Mouse (Mus musculus) urinary bladder, adult 18-20 months (tissue): ENCODE data around the gene Ptchd1.

Experiments
- DNase-seq, 2 experiments: peaks; one replicate each; pipeline ENCODE4 v3.0.0; 2022; ENCODE audit warnings: low spot score in 2 of 2, mixed read lengths in 2 of 2

Ptchd1 gene

DNA sequence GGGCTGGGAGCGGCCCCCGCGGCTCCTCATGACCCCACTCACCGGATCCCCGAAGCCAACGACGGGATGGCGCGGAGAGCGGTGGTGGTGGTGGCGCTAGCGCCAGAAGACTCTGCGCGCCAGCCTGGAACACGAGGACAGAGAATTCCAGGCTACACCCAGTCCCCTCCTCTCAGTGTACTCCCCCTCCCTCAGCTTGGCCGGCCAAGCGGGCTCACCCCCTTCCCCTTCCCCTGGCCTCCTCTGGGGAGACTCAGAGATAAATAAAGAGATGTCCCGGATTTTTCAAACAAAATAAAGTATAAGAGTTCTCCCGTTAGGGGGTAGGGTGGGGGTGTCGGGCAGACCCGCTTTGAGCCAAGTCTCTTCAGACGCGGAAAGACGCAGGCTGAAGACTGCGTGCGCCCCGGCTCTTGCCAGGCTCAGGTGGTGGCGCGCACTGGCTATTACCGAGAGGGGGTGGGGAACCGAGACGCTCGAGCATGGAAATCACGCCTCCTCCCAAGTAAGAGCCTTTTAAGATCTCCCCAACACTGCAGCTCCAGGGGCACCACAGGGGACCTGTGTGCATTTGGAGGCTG lies at the start of gene Ptchd1:
TSS of gene Ptchd1 (minus strand) at position 114 of the 581 bp plus-strand sequence.
- DNase-seq: no peak

DNA sequence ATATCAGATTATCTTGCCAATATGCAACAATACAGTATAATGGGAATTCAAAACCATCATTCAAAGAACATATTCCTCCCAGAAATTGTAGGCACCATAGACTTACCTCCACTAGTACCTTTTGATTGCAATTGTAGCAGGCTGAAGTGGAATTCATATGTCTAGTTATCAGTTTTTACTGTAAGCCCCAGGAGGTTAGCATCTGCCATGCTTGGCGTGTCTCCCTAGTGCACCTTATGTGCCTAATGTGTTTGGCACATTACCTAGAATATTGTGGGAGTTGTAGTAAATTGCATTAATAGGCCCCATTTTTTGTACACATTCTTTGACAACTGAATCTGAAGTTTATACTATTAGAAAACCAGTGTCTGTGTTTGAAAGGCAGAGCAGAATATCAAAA lies 34.4 kb upstream of the Ptchd1 start:
- DNase-seq: no peak

DNA sequence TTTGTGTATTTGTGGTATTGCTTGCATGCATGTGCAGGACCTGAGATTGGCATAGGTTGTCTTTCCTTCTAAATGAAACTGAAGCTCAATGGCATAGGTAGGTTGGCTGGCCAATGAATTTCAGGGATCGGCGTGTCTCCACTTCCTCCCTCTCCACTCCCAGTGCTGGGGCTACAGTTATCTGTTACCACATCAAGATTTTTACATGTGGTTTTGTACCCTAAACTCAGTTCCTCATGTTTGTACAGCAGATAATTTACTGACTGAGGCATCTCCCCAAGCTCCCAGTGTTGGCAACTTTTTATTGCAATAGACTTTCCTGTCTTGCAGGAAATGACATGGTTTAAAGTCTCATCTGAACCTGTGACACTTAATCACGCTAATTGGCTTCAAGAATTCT lies 22.4 kb upstream of the Ptchd1 start:
- no peak for DNase-seq

DNA sequence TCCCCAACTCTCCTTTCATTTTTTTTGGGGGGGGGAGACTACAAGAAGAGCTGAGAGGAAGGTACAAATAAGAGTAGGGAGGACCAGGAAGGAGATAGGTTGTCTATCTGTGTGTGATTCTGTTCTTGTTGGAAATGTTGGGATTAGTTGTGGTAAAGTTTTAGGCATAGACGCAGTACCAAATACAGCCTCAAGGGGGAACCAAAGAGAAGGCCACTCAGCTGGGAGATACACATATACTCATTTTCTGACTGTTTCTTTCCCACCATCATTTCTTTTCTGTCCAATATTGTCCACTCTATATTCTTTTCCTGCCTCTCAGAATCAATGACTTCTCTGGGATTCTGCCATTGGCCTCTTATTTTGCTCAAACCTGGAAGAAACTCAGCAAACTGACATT lies 20.4 kb upstream of the Ptchd1 start:
- DNase-seq: no peak

DNA sequence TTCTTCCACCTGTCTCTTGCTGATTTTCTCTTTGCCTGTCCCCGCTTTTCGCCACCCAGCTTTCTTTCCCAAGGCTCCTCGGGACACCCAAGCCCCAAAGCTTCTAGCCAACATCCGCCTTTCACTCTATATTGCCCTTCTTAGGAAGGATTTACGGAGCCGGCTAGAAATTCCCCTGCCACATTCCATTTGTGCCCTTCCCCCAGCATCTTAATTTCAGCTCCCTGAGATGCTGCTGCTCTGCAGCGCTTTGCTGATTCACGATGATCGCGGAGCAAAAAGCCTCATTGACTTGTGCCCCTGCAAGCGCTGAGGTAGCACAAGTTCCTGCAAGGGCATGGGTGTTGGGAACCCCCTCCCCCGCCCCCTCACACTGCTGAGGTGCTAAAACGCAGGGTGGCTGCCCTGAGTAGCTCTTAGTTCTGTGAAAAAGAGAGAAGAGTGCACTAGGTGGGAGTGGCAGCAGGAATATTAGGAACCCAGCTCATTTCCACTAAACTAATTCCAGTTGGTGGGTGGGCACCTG lies 2.1 kb upstream of the Ptchd1 start:
- no peak for DNase-seq

DNA sequence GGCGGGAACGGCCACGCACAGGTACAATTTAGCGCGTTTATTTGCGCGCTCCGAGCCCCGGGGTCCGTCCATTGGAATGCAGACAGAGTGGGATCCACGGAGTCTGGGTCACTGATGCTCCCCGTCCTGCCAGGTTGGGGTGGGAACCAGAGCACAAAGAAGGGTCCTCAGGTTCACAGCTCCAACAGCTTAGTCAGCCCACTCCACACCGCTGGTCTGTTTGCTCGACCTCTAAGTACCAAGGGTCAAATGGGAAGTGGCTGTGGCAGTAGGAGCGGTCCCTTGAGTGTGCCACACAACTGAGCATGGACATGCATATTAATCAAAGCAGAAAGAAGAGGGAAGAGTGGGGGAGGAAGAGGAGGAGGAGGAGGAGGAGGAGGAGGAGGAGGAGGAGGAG lies 1.3 kb upstream of the Ptchd1 start:
- no peak for DNase-seq

DNA sequence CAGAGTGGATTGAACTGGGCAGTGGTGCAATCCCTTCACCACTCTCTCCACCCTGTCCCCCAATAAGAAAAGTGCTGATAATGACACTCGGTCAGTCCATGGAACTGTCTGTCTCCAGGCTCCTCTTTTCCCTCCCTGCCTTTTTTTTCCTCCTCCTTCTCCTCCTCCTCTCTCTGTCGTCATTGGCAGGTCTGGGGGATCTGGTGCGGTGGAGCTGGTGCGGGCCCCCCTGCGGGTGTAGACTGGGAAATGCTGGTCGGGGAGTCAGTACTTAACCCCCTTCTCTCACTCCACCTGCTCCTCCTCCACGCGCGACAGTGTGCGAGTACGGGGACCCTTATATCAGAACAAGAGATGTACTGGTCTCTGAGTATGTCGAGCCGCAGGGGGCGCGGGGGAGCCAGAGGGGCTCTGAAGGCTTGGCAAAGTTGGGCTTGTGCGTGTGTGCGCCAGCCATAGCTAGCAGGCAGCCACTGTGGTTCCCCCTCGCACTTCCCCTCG lies 777 bp upstream of the Ptchd1 start, which contains the start of gene Gm15155:
TSS of gene Gm15155 (plus strand) at position 401 of the 501 bp plus-strand sequence.
- no peak for DNase-seq

DNA sequence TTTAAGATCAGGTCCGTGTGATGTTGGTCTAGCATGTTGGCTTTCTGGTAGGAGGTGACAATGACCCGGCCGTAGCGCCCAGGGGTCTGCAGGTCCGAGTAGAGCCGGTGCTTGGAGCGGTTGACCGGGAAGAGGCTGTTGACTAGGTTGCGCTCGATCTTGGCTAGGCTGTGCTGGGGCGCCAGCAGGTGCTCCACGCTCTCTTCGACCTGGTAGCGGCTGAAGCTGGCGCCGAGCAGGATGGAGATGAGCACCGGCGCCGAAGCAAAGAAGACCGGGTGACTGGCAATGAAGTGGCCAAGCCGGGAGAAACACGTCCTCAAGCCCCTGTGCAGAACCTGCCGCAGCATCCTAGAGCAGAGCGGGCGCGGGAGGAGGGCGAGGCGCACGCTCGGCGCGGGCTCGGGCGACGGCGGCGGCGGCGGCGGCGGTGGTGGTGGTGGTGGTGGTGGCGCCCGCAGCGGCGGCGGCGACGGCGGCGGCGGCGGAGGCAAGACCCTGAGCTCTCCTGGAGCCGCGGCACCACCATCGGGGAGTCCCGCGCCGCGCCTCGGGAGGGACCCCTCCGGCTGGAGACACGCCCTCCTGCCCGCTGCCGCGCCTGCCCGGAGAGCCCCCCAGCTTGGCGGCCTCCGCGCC lies 534 bp downstream of the Ptchd1 start:
- no peak for DNase-seq

DNA sequence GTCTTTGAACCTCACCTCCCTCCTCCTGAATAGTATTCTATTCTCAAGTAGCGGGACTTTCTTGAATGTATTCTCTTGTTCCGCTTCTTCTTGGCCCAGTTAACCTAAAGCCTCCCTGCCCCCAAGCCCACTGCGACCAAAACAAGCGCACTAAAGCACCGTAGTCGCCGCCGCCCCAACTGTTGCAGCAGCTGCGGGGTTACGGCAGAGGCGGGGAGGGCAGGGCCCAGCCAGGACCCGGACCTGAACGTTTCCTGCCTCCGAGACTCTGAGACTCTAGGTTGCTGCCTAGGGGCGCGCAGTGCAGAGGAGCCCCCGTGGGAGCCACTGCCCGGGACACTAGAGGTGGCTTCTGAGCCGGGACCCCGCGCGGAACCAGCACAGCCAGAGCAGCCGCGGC lies 1.1 kb downstream of the Ptchd1 start:
- DNase-seq: no peak

DNA sequence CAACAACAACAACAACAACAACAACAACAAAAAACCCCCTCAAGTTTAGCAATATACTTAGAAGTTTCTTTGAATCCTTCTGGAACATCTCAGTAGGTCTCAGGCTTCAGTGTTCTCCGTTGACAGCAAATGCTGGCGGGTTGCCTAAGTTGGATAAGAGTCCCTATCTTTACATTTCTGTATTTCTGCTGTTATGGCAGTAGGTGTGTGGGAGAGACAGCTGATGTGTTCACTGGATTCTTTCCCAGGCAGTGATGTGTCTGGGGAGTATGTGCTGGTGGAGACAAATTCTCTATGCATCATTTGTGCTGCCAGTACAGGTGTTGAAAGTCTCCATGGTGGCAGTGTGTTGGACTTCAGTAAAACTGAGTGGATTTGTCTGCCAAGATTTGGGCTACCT lies 22.4 kb downstream of the Ptchd1 start:
- DNase-seq: no peak

DNA sequence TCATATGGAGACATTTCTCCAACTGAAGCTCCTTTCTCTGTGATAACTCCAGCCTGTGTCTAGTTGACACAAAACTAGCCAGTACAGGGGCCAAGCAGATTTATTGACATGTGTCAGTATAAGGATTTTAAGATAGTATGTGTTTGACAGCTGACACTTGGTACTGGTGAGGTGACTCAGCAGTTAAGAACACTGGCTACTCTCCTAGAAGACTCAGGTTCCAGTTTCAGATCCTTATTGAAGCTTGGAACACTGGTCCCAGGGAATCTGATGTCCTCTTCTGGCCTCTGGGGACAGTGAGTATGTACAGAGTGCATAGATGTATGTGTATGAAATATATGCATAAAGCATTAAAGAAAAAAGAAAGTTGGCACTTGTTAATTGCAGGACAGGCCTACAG lies 27.2 kb downstream of the Ptchd1 start:
- DNase-seq: no peak

DNA sequence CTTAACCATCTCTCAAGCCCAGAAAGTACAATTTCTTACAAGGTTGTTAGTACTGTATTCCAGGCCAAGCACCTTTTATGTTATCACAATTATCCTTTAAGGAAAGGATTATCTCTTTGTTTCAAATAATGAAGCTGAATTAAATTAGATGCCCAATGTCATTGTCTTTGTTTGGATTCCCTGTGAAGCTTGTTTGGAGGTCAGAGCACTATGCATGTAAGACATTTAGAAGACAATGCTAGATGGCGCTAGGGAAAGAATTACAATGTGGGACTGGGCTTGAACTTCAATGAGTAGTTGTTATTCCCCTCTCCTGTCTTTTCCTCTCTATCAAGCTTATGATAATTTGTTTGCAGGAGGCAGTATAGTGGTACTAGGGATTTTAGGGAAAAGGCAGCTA lies 28.9 kb downstream of the Ptchd1 start:
- no peak for DNase-seq

DNA sequence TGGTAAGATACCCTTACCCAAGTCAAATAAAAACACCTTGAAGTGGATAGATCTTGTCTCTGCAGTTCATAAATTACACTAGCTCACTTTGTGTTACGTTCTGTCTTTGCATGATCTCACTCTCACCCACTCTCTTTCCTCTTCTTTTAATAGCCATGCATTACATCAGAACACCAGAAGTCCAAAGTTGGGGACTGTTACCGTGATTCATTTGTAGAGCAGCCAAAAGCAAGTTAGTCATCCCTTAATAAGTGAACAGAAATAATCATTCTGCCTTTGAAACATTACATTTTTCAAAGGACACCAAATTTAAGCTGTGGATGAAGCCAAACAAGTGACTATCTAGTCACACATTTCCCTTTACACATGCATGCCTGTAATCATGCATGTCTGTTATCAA lies 31.1 kb downstream of the Ptchd1 start:
- no peak for DNase-seq

DNA sequence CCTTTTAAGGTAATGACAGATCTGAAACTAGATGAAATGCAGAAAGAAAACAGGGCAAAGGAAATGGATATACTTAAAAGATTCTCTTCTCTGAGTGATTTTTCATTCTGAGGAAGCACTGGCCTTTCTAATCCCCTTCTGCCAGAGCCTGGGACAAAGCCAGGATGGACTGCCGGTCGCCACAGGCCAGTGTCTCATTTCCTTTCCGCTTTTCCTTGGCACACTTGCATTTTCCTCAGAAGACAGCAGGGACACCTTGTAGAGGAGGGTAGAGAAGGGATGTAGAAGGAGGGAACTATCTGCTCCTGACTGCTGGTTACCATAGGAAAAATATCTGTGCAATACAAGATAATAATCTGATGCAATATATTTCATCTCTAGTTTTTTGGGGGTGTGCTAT lies 32.1 kb downstream of the Ptchd1 start:
- no peak for DNase-seq

DNA sequence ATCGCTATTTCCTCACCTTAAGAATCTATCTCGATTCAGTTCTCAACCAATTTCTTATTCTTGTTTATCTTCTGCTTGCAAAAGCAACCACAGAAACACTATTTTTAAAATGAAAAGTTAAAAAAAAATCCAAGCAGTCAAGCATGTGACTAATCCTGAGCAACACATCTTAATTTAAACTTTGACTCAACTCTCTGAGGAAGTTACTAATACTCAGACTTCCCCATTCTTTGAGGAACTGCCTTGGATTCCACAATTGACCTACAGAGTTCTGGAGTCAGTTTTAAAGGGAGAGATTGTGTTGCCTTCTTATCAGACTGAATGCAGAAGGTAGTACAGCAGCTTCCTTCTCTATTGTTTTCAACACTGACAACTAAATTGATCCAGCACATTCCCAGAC lies 39.0 kb downstream of the Ptchd1 start:
- no peak for DNase-seq

DNA sequence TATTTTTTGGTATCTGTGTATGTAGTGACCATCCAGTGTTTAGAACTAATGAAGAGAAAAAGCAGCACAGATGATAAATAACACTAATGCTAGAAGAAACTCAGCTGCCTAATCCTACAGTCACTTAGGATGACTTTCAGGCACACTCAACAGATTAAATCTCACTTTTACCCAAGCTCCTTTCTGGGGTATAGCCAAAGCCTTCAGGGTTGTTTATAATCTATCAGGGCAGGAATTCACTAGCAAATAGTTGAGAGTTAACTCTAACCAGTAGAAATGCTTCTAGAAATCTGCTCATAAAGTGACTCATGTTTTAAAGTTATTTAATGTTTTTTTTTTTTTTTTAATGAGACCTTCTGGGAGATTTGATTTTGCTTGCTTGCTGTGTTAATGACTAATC lies 43.8 kb downstream of the Ptchd1 start:
- no peak for DNase-seq

DNA sequence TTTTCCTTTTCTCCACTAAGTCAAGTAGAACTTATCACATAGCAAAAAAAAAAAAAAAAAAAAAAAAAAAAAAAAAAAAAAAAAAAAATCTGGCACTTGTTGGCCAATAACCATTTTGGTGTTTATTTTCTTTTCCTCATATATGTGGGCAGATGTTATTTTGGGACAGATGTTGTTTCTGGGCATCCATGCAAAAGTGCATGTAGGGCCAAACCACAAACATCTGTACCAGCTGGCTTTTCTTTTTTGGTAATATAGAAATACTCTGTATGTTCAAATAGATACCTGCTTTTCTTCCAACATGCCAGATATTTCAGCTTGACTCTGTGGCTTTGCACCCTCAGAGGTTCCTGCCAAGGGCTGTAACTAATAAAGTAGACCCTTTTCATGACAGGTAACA lies 51.2 kb downstream of the Ptchd1 start:
- DNase-seq: no peak

DNA sequence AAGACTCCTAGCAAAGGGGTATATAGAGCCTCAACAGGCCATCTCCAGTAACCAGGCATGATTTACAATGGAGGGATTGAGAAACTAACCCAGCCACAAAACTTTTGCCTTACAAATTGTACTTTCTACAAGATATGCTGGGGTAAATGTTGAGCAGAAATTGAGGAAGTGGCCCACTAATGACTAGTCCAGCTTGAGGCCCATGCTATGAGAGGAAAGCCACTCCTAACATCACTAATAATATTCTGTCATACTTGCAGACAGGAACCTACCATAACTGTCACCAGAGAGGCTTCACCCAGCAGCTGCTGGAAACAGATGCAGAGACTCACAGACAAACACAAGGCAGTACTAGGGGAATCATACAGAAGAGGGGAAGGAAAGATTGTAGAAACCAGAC lies 79.8 kb downstream of the Ptchd1 start:
- no peak for DNase-seq
